Mouse (Mus musculus): ENCODE results near the gene Dmgdh.

GRCm38 (mm10) chr13:93782823-93783222 is 108.6 kb downstream of the Dmgdh start:
- no peak for TF ChIP-seq CTCF (IDR thresholded peaks at IDR 0.05; ENCODE audit: extremely low read depth, insufficient read length, insufficient replicate concordance, low read depth, low read length)
- no peak for TF ChIP-seq POLR2A (IDR thresholded peaks at IDR 0.05; ENCODE audit: low read depth, low read length)

Measured in small intestine, adult 2 months (tissue).